Mouse (Mus musculus) heart, embryonic 14.5 days (tissue): ENCODE measurements at regions not wholly inside any gene's neighbourhood (a gene's known extent, or its start where the extent isn't known, plus 50 kb on each side); places are given as distances from the start of the nearest gene placed in this dataset.

ENCODE experiments used
- ATAC-seq: fragments of 200-750 bp; cut with Nextera tagmentation; 2 replicates; pipeline ENCODE4 v1.8.0; 2017; ENCODE audit warnings: low read depth, moderate TSS enrichment; ENCODE audit not compliant: insufficient number of reproducible peaks, insufficient read depth, low FRiP score
- H3K27ac ChIP-seq, 2 experiments: fragments of 200-500 bp in 1 of 2; fragments of 300-500 bp in 1 of 2; sonication (generic) in 1 of 2; replicated peaks in 1 of 2; 2 replicates each; pipeline ENCODE4 v1.5.1; 2012 to 2014; ENCODE audit warnings: low read depth in 2 of 2, low read length in 2 of 2, control low read depth in 1 of 2, mild to moderate bottlenecking in 1 of 2, mixed read lengths in 1 of 2; ENCODE audit not compliant: control insufficient read depth in 1 of 2, insufficient read depth in 1 of 2
- H3K27me3 ChIP-seq: fragments of 300-500 bp; sonication (generic); 2 replicates; pipeline ENCODE4 v1.6.1; 2014; ENCODE audit warnings: mild to moderate bottlenecking, low read length, control low read depth; ENCODE audit not compliant: control insufficient read depth, insufficient read depth
- H3K36me3 ChIP-seq: fragments of 300-500 bp; sonication (generic); 2 replicates; pipeline ENCODE4 v1.6.1; 2014; ENCODE audit warnings: mild to moderate bottlenecking, control low read depth, low read length, mixed read lengths; ENCODE audit not compliant: control insufficient read depth, insufficient read depth
- H3K4me1 ChIP-seq, 2 experiments: fragments of 200-500 bp in 1 of 2; fragments of 300-500 bp in 1 of 2; sonication (generic) in 1 of 2; 2 replicates each; pipeline ENCODE4 v1.6.1; 2012 to 2014; ENCODE audit warnings: low read length in 2 of 2, control low read depth in 1 of 2, mixed read lengths in 1 of 2; ENCODE audit not compliant: control insufficient read depth in 2 of 2, insufficient read depth in 2 of 2
- H3K4me2 ChIP-seq: fragments of 300-500 bp; sonication (generic); 2 replicates; pipeline ENCODE4 v1.6.1; 2014; ENCODE audit warnings: mild to moderate bottlenecking, low read length
- H3K4me3 ChIP-seq, 2 experiments: fragments of 200-500 bp in 1 of 2; fragments of 300-500 bp in 1 of 2; sonication (generic) in 1 of 2; 2 replicates each; pipeline ENCODE4 v1.5.1; 2012 to 2014; ENCODE audit warnings: low read length in 2 of 2, mild to moderate bottlenecking in 2 of 2, control low read depth in 1 of 2, low read depth in 1 of 2, moderate library complexity in 1 of 2; ENCODE audit not compliant: control insufficient read depth in 1 of 2, insufficient read depth in 1 of 2
- H3K9ac ChIP-seq: fragments of 300-500 bp; sonication (generic); 2 replicates; pipeline ENCODE4 v1.6.1; 2014; ENCODE audit warnings: mild to moderate bottlenecking, low read length
- H3K9me3 ChIP-seq: fragments of 300-500 bp; sonication (generic); 2 replicates; pipeline ENCODE4 v1.6.1; 2016; ENCODE audit warnings: low read length, control low read depth; ENCODE audit not compliant: control insufficient read depth
- WGBS: fragments of 180-500 bp; shearing (Covaris S2); extraction: QIAGEN DNeasy Blood & Tissue Kit; methylation state at CpG from one replicate; pipeline ENCODE4 v1.1.7; 2014; 5-methylcytosine and 5-hydroxymethylcytosine counted together

DNA sequence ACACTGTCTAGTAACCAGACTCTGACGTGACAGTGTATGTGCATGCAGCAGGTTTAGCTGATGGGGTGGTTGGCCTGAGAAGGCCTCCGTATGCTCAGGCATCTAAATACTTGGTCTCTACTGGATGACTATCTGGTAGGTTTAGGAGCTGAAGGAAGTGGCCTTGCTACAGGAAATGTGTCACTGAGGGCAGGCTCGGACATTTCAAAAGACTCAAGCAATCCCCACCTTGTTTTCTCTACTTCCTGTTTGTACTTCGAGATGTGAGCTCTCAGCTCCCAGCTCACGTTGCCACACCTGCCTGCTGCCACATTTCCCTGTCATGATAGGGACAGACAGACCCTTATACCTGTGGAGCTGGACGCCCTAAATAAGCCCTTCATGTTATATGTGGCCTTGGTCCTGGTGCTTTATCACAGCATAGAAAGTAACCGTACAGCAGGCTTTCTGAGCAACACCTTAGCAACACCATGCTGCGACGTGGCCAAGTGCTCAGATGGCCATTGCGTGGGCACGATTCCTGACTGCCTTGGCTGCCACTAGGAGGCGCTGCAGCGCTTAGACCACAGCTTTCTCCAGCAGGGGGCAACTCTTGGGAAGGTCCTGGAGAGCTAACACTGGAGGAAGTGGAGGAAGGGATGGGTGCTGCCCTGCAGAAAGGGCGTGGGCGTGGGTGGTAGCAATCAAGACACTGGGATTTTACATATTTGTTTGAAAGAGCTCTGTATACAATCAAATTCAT is 165.8 kb upstream of the Zfp637 start:
- peaks cover 0 to 2% of the 10 kb centered on the region in 2 experiments; a peak in 1 of 4 replicates for H3K4me1 ChIP-seq
- H3K9ac ChIP-seq: no peak overlapping the region
- WGBS: 48% methylated on average over 15 of the region's 15 CpGs
- no peaks in the 10 kb centered on the region for H3K27me3 ChIP-seq
- no peak for ATAC-seq
- no peaks in the 10 kb centered on the region for H3K9me3 ChIP-seq
- no peak overlapping the region for H3K27ac ChIP-seq
- no peak overlapping the region for H3K4me3 ChIP-seq
- H3K36me3 ChIP-seq: no peaks in the 10 kb centered on the region
- no peak overlapping the region for H3K4me2 ChIP-seq

DNA sequence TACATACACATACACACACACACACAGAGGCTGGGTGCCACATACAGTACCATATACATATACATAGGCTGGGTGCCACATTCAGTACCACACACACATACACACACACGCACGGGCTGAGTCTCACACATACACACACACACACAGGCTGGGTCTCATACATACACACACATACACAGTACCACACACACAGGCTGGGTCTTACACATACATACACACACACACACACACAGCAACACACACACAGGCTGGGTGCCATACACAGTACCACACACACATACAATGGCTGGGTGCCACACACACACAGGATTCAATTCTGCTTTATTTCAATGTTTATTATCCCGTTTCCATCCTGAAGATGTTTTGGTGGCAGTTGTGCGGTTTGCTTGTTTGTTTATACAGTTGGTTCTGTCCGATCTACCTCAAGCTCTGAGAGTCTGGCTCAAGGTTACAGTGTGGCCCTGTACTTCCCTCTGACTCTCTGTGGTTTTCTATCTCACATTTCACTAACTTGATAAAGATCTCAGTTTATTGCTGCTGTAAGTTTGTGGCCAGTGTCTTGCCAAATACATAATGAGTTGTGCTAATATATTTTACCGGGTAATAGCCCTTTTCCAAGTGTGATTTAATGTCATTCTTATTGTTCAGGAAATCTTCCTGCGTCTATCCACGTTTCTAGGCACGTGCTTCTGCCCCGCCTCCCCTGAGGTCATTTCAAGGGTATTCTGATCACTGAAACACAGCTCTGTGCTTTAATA is 164.7 kb upstream of the Zfp637 start:
- H3K4me1 ChIP-seq: peaks cover 0 to 2% of the 10 kb centered on the region in 2 experiments; a peak in 1 of 4 replicates
- H3K4me3 ChIP-seq: no peak overlapping the region
- H3K9me3 ChIP-seq: 0 out of 2 replicates have a peak, but pooled peaks cover 3% of the 10 kb centered on the region
- no peak for ATAC-seq
- no peak overlapping the region for H3K4me2 ChIP-seq
- H3K9ac ChIP-seq: no peak overlapping the region
- WGBS: 72% methylated on average over 10 of the region's 10 CpGs
- H3K27me3 ChIP-seq: no peaks in the 10 kb centered on the region
- H3K27ac ChIP-seq: no peak overlapping the region
- no peaks in the 10 kb centered on the region for H3K36me3 ChIP-seq

DNA sequence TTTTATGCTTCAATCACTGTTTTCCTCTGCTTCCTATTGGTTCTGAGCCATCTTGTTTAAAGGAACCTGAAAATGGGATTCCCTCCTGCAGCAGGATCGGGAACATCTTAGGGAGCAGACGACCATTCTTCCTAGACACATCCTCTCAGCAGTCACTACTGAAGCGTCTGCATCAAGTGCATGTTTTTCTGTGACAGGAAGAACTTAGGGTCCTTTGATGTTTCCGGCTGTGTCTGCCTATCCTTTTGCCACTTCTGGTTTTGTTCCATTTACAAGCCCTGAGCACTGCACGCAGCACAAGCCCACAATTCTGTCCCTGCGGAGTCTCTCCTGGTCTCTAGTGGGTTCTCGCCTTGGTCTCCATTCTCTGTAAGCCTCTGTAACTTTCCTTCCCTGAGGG is 163.9 kb upstream of the Zfp637 start:
- H3K4me1 ChIP-seq: peaks cover 0 to 2% of the 10 kb centered on the region in 2 experiments; a peak in 1 of 4 replicates
- ATAC-seq: no peak
- no peaks in the 10 kb centered on the region for H3K36me3 ChIP-seq
- no peak overlapping the region for H3K27ac ChIP-seq
- 52% methylated on average over 7 of the region's 7 CpGs for WGBS
- no peak overlapping the region for H3K4me2 ChIP-seq
- no peaks in the 10 kb centered on the region for H3K27me3 ChIP-seq
- H3K4me3 ChIP-seq: no peak overlapping the region
- 0 out of 2 replicates have a peak, but pooled peaks cover 3% of the 10 kb centered on the region for H3K9me3 ChIP-seq
- no peak overlapping the region for H3K9ac ChIP-seq

DNA sequence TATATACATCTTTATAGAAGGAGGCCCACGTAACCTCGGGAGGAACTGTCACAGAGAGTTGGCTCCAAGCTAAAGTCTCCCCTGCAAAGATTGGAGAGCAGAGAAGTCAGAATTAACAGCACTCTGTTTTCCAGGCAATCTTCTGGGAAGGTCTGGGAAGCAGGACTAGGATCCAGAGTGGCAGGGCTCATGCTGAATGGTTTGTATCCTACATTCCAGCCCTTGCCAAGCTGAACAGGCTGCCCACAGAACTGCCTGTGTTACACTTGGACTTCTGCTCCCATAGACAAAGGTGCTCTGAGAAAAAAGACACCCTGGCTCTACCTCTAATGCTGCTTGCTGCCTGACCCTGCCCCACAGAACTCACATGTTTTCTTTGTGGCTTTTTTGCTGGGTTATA is 163.2 kb upstream of the Zfp637 start:
- 83% methylated on average over 2 of the region's 2 CpGs for whole genome bisulfite sequencing

DNA sequence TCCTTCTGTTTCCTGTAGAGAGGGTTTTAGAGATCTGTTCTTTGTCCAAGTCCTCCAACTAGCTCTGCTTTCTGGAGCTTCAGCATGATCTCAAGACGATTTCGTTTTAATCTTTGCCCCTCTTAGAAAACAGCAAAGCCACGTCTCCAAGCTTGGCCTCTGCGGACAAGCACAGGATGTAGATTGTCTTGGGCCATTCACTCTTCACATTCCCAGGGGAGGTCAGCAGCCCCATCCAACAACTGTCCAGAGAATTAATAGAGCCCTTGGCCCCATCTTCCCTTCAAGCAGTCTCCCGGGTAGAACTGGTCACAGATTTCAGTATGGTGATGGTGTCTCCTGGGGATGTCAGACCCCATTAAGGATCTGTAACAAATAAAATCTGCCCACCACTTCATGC is 162.7 kb upstream of the Zfp637 start:
- peaks cover 0 to 2% of the 10 kb centered on the region in 2 experiments; a peak in 1 of 4 replicates for H3K4me1 ChIP-seq
- H3K27me3 ChIP-seq: no peaks in the 10 kb centered on the region
- no peak overlapping the region for H3K4me3 ChIP-seq
- H3K36me3 ChIP-seq: no peaks in the 10 kb centered on the region
- no peak overlapping the region for H3K9ac ChIP-seq
- WGBS: 41% methylated on average over 5 of the region's 5 CpGs
- H3K27ac ChIP-seq: no peak overlapping the region
- no peak overlapping the region for H3K4me2 ChIP-seq
- ATAC-seq: no peak
- H3K9me3 ChIP-seq: 0 out of 2 replicates have a peak, but pooled peaks cover 3% of the 10 kb centered on the region

More for the DNA sequence above, 163.2 kb upstream of the Zfp637 start:
- ATAC-seq: no peak
- H3K4me3 ChIP-seq: no peak overlapping the region
- no peak overlapping the region for H3K9ac ChIP-seq
- H3K9me3 ChIP-seq: 0 out of 2 replicates have a peak, but pooled peaks cover 3% of the 10 kb centered on the region
- H3K27me3 ChIP-seq: no peaks in the 10 kb centered on the region
- no peak overlapping the region for H3K4me2 ChIP-seq
- peaks cover 0 to 2% of the 10 kb centered on the region in 2 experiments; a peak in 1 of 4 replicates for H3K4me1 ChIP-seq
- H3K36me3 ChIP-seq: no peaks in the 10 kb centered on the region
- H3K27ac ChIP-seq: no peak overlapping the region

DNA sequence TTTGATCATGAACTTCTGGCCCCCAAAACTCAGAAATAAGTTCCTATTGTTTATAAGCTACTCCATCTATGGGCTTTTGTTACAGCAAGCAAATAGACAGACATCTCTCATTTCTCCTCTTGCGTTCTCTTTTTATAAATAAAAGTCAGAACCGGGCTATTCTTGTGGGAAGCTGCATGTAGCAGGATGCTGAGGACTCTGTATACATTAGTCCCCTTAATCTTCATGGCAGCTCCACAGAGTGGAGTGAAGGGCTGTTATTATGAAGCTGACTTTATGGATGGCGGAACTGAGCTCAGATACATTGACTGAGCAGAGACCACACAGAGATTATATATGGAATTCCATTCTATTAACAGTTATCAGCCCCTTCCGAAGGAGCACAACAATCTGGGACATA is 162.1 kb upstream of the Zfp637 start:
- Histone ChIP-seq H3K4me3 (no peak overlapping the region), H3K9me3 (0 out of 2 replicates have a peak, but pooled peaks cover 3% of the 10 kb centered on the region), H3K27ac (no peak overlapping the region), H3K4me1 (peaks cover 0 to 2% of the 10 kb centered on the region in 2 experiments; a peak in 1 of 4 replicates), H3K9ac (no peak overlapping the region), H3K27me3 (no peaks in the 10 kb centered on the region), H3K36me3 (no peaks in the 10 kb centered on the region), H3K4me2 (no peak overlapping the region)
- no peak for ATAC-seq
- WGBS: 70% methylated on average over 4 of the region's 4 CpGs

DNA sequence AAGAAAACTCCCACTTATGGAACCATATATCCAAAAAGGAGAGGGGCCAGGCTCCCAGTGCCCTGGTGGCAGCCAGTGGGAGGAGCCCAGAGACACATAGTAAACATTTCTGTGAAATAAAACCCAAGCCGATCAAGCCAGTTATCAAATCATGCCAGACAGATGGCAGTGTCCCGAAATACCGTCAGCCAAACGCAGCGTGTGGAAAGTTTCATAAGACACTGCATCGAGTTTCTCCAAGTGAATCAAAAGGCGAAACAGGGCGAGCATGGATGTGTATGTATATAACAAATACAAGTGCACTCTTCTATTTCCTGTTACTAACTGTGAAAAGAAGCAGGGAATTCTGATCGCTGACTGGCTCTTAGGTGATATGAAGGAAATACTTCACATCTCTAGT is 154.8 kb upstream of the Zfp637 start:
- ATAC-seq: no peak

More for the DNA sequence above, 154.8 kb upstream of the Zfp637 start:
- 79% methylated on average over 9 of the region's 9 CpGs for WGBS
- H3K9me3 ChIP-seq: 0 out of 2 replicates have a peak, but pooled peaks cover under 1% of the 10 kb centered on the region
- H3K36me3 ChIP-seq: no peaks in the 10 kb centered on the region
- H3K27ac ChIP-seq: no peak overlapping the region
- H3K4me2 ChIP-seq: no peak overlapping the region
- no peaks in the 10 kb centered on the region for H3K27me3 ChIP-seq
- H3K4me1 ChIP-seq: no peaks in the 10 kb centered on the region
- no peak overlapping the region for H3K9ac ChIP-seq
- no peak overlapping the region for H3K4me3 ChIP-seq
